Mouse (Mus musculus) frontal cortex, postnatal 25 days (tissue): ENCODE measurements at regions not wholly inside any gene's neighbourhood (a gene's known extent, or its start where the extent isn't known, plus 50 kb on each side); places are given as distances from the start of the nearest gene placed in this dataset.

Experiments
- DNase-seq, 2 experiments: peaks; one replicate each; pipeline ENCODE4 v3.0.0; 2022; ENCODE audit warnings: low spot score in 2 of 2

DNA sequence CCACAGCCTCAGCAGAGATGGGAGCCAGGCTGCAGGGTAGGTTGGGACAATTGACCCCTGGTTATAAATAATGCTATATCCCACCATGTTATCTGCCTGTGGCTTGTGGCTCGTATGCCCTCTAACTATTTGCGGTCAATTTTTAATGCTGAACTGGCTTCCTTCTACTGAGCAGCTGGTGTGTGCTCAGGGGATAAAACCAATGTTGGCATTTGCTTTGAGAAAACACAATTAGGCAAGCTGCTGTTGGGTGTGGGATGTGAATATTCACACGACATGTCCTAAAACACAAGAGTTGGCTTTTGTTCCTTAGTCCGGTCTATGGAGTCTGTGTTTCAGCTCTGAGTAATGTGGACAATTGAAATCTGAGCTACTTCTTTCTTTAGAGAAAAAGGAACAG is 123.6 kb upstream of the Npvf start:
- DNase-seq = no peak

DNA sequence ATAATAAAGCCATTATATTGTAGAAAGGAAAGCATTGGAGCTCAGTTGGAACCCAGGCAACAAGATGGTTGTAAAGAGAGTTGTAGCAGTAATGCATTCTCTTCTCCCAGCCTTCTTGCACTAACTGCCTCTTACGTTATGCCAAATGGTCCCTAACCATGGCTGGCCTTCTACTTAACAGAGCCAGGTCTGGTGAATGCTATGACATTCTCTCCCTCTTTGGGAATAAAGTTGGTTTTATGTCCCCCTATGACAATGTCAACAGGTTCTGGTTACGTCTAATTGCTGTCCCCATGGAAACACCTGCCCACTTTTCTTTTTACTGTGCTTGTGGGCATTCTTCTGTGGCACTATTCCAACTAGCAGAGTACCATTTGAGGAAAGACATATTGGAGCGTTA is 126.4 kb upstream of the Npvf start:
- no peak for DNase-seq

DNA sequence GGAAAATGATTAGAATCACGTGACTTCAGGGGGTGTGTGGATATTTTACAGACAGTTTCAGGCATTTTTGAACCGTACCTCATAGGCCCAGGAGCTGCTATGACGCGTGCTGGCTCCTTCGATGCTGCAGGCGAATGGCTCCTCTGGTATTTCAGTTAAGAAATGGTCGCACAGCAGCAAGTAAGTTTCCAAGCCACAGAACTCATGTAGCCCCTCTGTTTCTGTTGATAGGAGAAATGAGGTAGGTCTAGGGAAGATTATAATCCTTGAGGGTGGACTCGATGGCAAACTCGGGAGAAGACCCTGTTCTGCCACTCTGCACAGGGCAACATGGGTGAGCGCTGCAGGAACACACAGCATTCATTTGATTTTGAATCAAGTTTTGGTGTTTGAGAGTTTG is 127.0 kb upstream of the Npvf start:
- no peak for DNase-seq

DNA sequence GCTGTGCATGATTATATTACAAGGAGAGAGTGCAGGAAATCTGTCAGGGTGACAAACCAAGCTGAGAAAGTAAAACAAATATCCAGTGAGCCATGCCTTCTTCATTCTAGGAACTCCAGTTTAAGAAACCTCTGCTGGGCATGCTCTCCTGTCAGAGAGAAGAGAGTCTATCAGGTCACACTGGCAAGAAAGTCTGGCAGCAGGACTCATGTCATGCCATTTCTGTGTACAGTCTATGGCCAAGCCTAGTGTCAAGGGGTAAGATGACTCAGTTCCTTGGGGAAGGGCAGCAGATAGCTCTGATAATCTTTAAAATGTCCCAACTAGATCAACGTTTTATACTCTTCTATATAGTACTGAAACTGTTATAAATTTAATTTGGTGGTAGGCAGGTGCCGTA is 128.0 kb upstream of the Npvf start:
- no peak for DNase-seq

DNA sequence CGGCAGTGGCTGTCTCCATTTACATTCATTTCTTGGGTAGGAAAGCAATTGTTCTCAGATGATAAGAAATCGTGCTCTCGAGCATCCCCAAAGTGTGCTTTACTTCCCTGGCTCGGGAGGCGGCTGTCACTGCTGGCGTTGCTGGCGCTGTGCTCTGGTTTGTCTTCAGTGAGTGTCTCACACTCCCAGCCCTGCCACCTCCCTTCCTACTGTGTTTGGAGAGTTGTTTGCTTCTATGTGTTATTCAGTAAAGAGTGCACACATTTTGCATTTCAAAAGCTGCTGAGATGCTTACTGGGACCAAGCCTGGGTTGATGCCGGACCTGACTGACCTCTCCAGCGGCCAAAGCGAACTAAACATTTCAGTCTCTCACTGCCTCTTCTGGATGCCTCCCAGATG is 129.3 kb upstream of the Npvf start:
- DNase-seq = no peak

DNA sequence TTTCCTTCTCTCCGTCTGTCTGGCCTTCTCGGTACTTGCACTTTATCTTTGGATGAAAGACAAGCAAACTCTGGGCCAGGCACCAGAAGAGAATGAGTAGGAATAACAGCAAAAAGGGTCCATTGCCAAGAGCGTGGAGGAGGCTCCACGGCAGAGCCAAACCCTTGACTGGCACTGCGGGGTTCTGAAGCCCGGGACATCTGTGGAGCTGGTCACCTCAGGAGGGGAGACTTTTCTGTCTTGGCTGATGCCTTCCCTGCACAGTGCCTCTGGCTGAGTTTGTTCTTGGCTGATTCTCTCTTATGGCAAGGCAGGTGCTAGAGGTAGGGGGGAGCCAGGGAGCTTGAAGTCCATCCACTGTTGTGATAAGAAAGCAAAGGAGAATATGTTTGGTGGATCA is 130.1 kb upstream of the Npvf start:
- no peak for DNase-seq

DNA sequence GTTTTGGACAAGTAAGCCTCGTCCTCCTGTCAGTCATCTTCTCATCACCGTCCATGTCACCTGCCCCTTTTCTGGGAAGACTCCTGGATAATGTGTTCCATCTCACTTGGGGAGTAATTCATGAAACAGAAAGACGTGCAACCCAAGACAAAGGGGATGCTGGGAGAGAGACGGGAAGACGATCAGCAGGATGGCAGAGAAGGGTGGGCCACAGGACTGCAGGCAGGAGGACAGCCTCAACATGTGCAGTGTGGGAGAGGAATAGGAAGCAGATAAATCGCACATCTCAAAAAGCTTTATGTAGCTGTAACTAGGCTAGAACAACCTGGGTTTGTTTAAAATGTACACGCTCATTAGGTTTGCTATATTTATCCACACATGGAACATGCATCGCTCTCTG is 133.4 kb upstream of the Npvf start:
- no peak for DNase-seq

DNA sequence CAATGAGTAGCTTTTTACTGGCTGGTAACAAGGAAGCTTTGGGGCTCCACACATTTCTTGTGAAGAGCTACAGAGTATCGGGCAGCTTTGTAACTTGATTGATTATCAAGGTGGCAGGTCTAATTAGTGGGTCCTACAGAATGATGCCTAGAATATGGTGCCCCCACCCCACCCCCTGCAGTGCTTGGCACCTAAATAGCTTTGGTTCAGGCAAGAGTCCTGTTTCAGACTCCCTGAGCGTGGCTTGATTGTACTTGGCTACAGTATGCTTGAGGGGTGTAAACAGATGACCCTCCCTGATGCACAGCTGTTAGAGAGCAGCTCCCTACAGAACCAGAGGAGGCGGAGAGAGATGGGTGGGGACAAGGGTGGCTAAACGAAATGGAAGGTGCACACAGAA is 145.7 kb upstream of the Npvf start:
- DNase-seq = no peak

DNA sequence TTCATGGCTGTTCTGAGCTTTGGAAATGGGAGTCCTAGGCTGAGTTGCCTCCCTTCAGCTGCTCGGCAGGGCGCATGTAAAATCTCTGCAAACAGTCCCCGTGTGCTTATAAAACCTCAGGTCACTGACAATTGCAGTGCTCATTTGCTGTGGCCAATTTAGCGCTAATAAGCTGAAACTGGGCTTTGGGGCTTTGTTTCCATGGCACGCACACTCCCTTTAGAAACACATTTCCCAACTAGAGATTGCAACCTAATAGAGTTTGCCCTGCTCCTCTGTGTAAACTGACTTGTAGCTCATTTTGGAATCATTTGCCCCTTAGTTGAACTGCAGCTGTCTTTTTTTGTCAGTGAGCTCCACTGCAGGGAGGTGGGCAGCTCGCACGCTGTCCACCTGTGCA is 148.7 kb upstream of the Npvf start:
- DNase-seq = no peak

DNA sequence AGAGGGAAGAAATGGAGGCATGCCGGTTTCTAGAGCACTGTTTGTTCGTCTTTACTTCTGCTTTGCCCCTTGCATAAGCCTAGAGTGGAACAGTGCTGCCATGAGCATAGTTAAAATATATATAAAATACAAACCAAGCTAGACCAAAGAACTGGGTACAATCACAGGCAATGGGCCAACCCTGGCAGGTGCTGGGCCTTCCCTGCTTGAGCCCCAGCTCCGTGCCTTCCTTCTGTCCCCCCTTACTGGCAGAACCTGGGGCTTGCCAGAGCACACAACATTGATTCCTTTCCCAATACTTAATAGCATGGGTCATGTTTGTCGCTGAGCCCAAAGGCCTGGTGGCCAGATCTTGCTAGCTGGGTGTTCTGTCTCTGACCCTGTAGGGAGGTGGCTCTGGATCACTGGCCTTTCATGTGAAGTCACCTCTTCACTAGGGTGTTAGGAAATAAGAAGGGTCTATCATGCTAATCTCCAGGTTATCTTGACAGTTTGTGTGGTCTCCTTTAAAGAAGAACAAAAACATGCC is 150.3 kb upstream of the Npvf start:
- DNase-seq = no peak

DNA sequence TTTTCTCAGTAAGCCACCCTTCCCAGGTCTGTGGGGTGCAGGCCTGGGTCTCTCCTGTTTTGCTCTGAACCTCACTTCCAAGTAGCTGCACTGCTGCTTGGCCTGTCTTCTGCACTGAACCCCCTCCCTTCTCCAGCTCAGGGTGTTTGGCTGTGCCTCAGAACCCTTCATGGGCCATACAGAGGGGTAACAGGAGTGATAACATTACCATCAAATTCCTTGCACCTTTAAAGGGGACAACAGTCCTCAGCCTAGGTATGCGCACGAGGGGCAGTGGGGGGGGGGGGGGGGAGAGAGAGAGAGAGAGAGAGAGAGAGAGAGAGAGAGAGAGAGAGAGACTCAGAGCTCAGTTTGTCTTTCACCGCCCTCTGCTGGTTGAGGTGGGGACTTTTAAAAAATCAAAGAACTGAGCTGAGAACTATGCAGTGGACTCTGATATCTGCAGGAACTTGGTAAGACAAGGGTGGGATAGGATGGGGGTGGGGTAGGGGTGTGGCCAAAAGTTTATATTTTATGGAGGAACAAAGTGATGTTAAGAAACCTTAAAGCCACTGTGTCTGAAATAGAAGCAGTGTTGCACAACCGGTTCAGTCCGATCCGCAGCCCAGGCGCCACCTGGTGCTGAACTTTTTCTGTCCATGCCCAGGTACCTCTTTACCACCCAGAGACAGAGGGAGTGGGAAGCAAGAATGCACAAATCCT is 152.3 kb upstream of the Npvf start:
- no peak for DNase-seq

DNA sequence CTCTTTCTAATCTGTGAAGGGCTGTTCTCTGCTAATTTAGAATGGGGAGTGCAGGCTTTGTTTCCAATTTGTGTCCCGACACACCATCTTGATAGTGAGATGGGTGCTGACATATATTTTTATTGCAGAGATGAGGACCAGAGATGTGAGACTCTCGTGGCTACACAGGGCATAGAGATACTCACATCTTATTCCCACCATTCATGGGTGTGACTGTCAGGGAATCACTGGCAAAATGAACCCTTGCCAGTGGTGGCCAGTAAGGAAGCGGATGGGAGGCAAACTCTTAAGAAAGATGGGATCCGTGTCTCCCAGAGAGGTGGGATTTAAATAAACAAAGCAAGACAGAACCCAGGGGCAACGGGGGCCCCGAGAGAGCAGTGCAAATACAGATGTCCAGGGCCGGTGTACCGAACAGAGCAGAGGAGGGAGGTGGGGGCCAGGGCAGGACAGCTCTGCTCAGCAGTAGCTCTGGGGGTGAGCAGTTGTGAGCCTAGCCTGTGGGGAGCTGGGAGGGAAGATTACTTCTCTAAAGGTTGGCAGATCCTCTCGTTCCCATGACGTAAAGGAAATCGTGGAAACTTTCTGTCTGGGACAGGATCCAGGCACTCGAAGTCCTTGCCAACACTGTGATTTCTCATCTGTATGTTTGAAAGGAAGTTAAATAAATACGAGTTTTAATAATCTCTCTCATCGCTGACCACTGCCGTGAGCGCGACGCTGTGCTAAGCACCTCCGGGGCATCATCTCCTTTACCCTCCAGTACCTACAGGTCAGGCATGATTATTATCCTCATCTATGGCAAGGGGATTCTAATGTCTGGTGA is 153.2 kb upstream of the Npvf start:
- no peak for DNase-seq

DNA sequence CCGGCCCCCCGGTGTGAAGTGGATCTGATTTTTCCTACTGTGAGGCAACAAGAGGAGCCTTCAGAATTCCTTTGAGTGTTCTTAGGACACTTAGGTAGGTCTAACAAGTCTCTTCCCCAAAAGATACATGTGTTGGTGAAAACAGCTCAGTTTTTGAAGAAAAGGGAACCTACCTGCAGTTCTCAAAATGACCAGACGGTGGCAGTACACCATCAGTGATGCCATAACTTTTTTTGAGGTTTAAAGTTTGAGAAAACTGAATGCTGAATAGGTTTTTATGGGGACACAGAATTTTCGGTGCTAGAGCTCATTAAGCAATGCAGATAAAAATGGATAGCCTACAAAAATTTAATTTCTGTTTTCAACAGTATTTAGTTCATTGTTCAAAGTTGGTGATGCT is 153.9 kb upstream of the Npvf start:
- peak; percentile 68 to 77 for DNase-seq

DNA sequence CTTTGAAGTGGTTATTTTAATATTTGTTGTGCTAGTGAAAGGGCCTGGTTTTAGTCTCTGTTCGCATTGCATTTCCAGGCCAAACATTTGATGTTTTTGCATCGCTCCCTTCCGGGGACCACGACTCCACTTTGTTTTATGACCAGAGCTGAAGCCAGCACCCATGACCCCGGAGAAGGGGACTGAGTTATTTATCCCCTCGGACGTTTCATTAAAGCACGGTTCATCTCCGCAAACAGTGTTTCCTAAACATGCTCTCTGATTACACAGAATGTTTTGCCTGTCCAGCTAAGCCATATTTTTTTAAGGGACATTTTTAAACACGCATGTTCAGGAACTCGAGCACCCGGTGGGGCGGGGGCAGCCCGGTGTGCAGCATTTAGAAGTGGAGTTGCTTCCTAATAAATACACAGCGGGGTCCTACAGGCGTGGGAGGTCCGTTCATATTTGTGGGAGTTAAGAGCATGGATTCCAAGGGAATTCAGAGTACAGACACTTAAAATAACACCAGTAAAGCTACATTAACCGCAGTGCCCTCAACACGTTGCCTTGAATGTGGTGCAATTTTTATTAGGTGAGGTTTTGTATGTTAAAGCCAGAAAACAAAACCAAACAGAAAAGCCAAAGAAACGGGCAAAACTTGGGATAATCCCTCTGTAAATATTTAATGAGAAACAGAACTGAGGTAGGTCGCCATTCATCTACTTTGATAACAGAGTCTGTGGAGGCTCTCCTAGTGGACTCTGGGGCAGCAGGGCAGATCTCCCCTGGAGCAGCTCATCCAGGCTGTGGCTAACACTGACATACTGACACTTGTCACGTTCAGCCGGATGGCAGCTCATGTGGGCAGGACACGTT is 154.8 kb upstream of the Npvf start:
- DNase-seq = no peak

DNA sequence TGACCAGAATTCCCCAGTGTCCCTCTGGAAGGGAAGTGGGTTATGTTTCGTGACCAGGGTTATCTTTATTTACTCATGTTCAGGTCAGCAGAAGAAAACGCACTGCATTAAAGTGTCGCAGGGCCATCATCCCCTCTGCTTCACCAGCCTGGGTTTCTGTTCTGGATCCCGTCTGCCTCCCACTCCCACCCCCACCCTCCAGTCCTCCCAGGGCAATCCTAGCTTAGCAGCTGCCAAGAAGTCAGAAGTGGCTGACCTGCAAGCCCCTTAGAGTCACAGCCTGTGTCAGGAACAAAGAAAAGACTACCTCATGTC is 155.4 kb upstream of the Npvf start:
- no peak for DNase-seq

DNA sequence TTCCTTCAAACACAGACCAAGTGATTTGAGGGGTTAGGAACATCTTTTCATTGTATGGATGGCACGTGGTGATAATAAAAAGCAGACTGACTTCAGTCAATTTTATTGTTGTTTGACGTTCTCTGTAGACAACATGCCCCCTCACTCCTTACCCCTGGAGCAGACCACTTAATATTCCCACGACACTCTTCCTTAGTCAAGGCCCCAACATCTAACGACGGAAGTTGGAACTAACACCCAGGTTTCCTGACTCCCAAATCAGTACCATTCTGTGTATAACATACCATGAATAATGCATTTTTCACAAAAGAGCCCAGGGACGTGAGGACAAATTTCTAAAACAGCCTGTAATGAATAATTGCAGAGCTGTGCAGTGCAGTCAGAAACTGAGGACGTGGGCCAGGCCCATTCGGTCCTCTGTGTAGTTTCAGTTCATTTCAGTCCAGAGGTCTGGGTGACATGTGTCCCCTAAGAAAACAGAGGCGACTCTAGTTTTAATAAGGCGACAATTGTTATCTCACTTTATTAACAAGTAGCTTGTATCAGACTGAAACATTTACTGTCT is 160.8 kb upstream of the Npvf start:
- DNase-seq = no peak

DNA sequence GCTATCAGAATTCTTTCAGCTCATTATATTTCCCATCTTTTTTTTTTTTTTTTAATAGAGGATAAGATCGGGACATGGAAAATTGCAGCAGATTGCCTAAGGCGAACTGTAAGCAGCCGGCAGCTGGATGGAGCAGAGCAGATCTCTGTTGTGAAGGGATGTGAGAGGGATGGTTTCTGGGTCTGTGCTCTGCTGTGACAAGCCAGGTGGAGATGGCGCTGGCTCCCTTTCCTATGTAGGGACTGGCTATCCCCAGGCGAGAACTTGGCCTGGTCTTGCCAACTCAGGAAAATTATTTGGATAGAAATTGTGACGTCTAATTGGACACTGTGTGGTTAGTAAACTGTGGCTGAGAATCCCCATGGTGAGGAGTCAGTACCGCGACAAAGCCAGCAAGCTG is 161.3 kb upstream of the Npvf start:
- no peak for DNase-seq

DNA sequence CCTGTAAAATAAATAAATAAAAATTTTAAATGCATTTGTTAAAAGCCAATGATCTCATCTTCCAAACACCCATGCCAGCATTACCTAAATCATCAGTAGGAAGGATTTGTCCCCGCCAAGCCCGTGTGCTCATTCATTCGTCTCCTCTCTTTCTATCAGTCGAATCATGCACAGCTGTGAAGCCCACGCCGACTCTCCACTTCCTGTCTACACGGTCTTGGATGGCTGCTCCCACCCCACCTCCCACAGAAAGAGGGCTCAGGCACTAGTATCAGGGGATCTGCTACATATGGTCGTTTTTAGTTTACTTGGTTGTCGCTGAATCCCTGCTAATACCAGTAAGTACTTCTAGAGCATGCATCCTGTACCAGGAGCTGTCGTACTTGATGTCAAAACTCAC is 163.2 kb upstream of the Npvf start:
- DNase-seq = no peak

DNA sequence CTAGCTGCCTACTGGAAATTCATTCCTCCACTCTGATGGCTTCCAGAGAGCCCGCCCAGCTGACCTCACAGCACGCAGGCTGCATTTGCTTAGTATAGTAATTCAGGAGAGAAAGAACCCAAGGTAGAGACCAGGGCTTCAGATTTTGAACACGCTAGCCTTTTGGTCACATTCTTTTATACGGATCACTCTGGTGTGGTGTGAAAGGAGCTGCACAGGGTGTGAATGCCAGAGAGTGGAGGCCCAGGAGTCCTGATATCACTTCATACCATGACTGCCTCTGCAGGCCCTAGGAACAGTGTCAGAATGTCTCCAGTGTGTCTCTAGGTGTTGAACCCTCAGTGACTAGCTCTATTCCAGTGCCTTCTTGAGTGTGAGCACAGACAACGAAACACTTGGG is 164.2 kb upstream of the Npvf start:
- no peak for DNase-seq

DNA sequence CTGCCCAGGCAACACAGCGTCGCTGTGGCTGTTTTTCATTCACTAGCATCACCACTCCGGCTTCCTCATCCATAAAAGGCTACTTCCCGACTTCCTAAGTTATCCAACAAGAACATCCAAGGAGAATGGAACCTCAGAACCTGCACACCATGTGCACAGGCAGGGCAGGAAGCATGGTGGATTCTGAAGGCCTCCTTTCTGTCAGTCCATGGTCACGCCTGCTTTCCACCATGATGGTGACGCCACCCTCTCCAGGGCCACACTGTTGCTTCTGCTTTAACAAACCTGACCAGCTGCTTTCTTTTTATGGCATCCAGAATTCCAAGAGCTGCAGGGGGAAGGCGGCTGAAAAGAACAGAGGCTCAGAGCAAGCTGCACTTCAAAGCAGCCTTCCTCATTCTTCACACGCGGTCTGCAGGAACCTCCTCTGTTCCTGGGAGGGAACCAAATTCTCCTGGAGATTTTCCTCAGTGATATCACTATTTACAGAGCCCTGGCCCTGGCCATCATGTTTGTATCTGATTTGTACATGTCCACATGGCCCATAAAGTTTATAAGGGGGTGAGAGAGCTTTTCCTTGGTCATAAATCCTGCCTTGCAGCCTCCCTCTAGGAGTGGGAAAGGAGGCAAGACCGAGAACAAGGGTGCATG is 164.8 kb upstream of the Npvf start:
- DNase-seq = no peak

DNA sequence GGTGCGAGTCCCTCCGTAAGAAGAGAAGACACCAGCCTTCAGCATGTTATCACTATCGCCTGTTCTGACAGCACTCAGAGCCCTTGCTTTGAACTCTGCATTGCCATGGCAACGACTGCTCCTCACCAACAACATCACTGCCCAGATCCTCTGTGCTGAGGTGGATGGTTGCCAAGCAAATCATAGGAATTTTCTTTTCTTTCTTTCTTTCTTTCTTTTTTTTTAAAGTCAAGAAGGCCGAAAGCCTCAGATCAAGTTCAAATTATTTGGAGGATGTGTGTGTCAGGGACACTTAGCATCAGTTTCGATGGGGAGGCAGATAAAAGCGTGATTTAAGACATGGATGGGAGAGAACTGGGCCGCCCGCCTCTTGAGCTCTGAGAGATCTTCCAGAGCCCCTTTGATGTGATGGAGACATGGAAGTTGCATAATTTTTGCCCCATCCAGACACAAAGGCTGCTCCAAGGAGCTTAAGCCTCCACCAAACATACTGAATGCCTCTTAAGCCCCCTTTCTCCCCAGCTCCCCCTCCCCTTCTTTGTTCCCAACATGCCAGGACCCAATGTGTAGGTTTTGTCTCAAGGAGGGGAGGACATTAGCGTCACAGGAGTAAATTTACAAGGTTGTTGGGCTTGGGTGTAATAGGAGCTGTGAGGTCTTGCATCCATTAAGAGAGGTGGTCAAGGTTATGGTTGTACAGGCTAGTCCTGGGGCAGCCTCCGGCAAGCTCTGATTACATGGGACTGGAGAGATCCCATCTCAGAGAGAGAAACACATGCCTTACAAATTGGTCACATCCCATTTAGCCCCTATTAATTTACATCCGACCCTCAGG is 167.4 kb upstream of the Npvf start:
- no peak for DNase-seq
